Mouse (Mus musculus): Measurements from ENCODE around the gene E030018B13Rik. TPM values are rescaled to one million over a fixed set of nuclear protein-coding genes. Genes with fewer than 3 reads are reported as not detected.

E030018B13Rik gene
- polyA plus RNA-seq (2012; rRNA removed; ENCODE audit: low replicate concordance), result not detected in 2 replicates

GRCm38 (mm10) chr7:63916268-63916907 lies at the start of gene E030018B13Rik:
Gene E030018B13Rik (plus strand): TSS chr7:63916857.

GRCm38 (mm10) chr7:63938914-63939396 lies 22.3 kb downstream of the E030018B13Rik start, which contains the start of gene Klf13:
Gene Klf13 (minus strand): TSS chr7:63938915.

Other genes starting within 250 kb of the E030018B13Rik start
- 48.7 and 49.0 TPM in 2 replicates for gene Klf13, start 22.1 kb downstream of the E030018B13Rik start, polyA plus RNA-seq (2012; rRNA removed; ENCODE audit: low replicate concordance)
- gene Trpm1, start 237.0 kb downstream of the E030018B13Rik start, polyA plus RNA-seq (2012; rRNA removed; ENCODE audit: low replicate concordance), result 0.14 and 0.84 TPM in 2 replicates